Mouse (Mus musculus): ENCODE results near the gene Mertk. TPM values are rescaled to one million over a fixed set of nuclear protein-coding genes. Genes with fewer than 3 reads are reported as not detected.

Gene Mertk
- polyA plus RNA-seq, 2 experiments, result 3.1 to 3.2 TPM

DNA sequence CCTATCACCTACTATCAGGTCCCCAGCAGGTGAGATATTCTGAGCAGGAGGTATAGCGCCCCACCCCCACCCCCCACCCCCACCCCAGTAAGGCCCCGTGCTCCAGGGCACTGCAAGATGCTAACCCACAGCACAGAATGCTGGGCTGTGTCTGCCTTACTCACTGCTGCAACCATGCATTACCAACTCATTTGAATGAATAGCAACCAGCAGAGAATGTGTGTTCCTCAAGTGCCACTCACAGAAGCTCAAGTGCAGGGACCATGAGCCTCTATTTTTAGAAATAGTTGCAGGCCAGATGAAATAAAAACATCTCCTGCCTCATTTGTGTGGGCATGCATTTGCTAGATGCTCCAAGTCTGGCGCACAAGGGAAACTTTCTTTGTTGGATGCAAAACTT, 28.8 kb downstream of the Mertk start:
- no peaks in the 10 kb centered on the region for H3K9me3 ChIP-seq (ENCODE audit: control insufficient read depth, low read length)
- no peak overlapping the region for H3K9ac ChIP-seq (replicated peaks)
- ATAC-seq (ENCODE audit: insufficient read depth) (no peak), DNase-seq (ENCODE audit: low read depth in 3 of 3, low spot score in 3 of 3) (no peak)
- no peaks in the 10 kb centered on the region for H3K36me3 ChIP-seq (replicated peaks; ENCODE audit: control insufficient read depth, insufficient read depth, low read depth)
- no peaks in the 10 kb centered on the region for H3K4me1 ChIP-seq (replicated peaks; ENCODE audit: control insufficient read depth in 2 of 2, insufficient read depth in 2 of 2, low read length in 1 of 2)
- 42% methylated on average over 3 of the region's 3 CpGs for WGBS (ENCODE audit: insufficient replicate concordance)
- TF ChIP-seq CTCF (IDR thresholded peaks at IDR 0.05; ENCODE audit: low read depth) (no peak), EP300 (IDR thresholded peaks at IDR 0.05; ENCODE audit: low read depth) (no peak)
- no peak overlapping the region for H3K4me3 ChIP-seq (ENCODE audit: insufficient read depth in 1 of 2, low read depth in 2 of 2, low read length in 2 of 2)
- no peaks in the 10 kb centered on the region for H3K27me3 ChIP-seq (ENCODE audit: control insufficient read depth, insufficient read depth, low read length)
- H3K4me2 ChIP-seq (ENCODE audit: low read depth), result no peak overlapping the region
- H3K27ac ChIP-seq, result no peak overlapping the region

DNA sequence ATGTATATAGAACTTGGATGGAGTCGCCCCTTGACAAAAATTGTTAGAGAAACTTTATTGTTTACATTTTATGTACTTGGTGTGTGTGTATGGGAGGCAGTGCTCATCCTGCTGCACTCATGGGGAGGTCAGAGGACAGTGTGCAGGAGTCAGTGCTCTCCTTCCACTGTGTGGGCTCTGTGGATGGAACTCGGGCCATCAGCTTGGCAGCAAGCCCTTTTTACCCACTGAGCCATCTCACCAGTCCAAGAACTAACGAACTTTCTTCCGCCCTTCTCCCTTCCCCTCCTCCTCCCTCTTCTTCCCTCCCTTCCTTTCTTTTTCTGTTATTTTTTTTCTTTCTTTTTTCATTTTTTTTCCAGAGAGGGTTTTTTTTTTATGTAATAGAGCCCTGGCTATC, 29.3 kb downstream of the Mertk start:
- H3K27ac ChIP-seq, result no peak overlapping the region
- ATAC-seq (ENCODE audit: insufficient read depth), result no peak
- no peaks in the 10 kb centered on the region for H3K36me3 ChIP-seq (replicated peaks; ENCODE audit: control insufficient read depth, insufficient read depth, low read depth)
- H3K4me3 ChIP-seq (ENCODE audit: insufficient read depth in 1 of 2, low read depth in 2 of 2, low read length in 2 of 2), result no peak overlapping the region
- H3K9me3 ChIP-seq (ENCODE audit: control insufficient read depth, low read length), result no peaks in the 10 kb centered on the region
- 69% methylated on average over 4 of the region's 4 CpGs for WGBS (ENCODE audit: insufficient replicate concordance)
- H3K4me2 ChIP-seq (ENCODE audit: low read depth), result no peak overlapping the region
- no peaks in the 10 kb centered on the region for H3K4me1 ChIP-seq (replicated peaks; ENCODE audit: control insufficient read depth in 2 of 2, insufficient read depth in 2 of 2, low read length in 1 of 2)
- no peak for DNase-seq (ENCODE audit: low read depth in 3 of 3, low spot score in 3 of 3)
- H3K27me3 ChIP-seq (ENCODE audit: control insufficient read depth, insufficient read depth, low read length), result no peaks in the 10 kb centered on the region
- TF ChIP-seq CTCF (IDR thresholded peaks at IDR 0.05; ENCODE audit: low read depth), result no peak
- TF ChIP-seq EP300 (IDR thresholded peaks at IDR 0.05; ENCODE audit: low read depth), result no peak
- no peak overlapping the region for H3K9ac ChIP-seq (replicated peaks)

DNA sequence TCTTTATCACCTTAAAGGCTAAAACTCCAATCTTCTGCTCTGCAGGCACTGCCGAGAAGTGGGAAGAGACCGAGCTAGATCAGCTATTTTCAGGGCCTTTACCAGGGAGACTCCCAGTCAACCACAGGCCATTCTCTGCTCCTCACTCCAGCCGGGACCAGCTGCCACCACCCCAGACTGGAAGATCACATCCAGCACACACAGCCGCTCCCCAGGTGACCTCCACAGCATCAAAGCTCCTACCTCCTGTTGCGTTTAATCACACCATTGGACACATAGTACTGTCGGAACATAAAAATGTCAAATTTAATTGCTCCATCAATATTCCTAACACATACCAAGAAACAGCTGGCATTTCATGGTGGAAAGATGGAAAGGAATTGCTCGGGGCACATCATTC, 30.4 kb downstream of the Mertk start:
- H3K27ac ChIP-seq, result no peak overlapping the region
- DNase-seq (ENCODE audit: low read depth in 3 of 3, low spot score in 3 of 3) (no peak), ATAC-seq (ENCODE audit: insufficient read depth) (no peak)
- no peaks in the 10 kb centered on the region for H3K4me1 ChIP-seq (replicated peaks; ENCODE audit: control insufficient read depth in 2 of 2, insufficient read depth in 2 of 2, low read length in 1 of 2)
- no peak for TF ChIP-seq EP300 (IDR thresholded peaks at IDR 0.05; ENCODE audit: low read depth)
- TF ChIP-seq CTCF (IDR thresholded peaks at IDR 0.05; ENCODE audit: low read depth), result no peak
- H3K27me3 ChIP-seq (ENCODE audit: control insufficient read depth, insufficient read depth, low read length), result no peaks in the 10 kb centered on the region
- no peak overlapping the region for H3K4me2 ChIP-seq (ENCODE audit: low read depth)
- WGBS (ENCODE audit: insufficient replicate concordance), result 60% methylated on average over 7 of the region's 7 CpGs
- no peaks in the 10 kb centered on the region for H3K9me3 ChIP-seq (ENCODE audit: control insufficient read depth, low read length)
- no peak overlapping the region for H3K9ac ChIP-seq (replicated peaks)
- H3K4me3 ChIP-seq (ENCODE audit: insufficient read depth in 1 of 2, low read depth in 2 of 2, low read length in 2 of 2), result no peak overlapping the region
- no peaks in the 10 kb centered on the region for H3K36me3 ChIP-seq (replicated peaks; ENCODE audit: control insufficient read depth, insufficient read depth, low read depth)

DNA sequence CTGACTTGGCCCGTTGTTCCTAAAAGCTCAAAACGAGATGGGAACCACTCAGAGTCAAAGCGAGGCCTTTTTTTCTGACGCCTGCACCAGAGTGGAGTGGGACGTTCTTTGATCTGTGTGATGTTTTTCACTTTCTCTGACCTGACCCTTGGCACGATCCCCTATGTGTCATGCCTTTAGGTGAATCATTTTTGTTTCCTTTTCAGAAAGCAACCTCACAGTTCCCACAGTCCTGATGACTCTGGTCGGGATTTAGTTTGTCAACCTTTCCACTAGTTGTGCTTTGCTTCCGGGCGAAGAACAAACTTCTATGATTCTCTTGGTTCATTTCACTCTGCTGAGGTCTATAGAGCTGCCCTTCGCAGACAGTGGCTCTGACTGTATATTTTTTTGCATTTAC, 32.8 kb downstream of the Mertk start:
- Histone ChIP-seq H3K4me1 (replicated peaks; ENCODE audit: control insufficient read depth in 2 of 2, insufficient read depth in 2 of 2, low read length in 1 of 2) (no peaks in the 10 kb centered on the region), H3K27ac (no peak overlapping the region), H3K4me2 (ENCODE audit: low read depth) (no peak overlapping the region), H3K4me3 (ENCODE audit: insufficient read depth in 1 of 2, low read depth in 2 of 2, low read length in 2 of 2) (no peak overlapping the region), H3K36me3 (replicated peaks; ENCODE audit: control insufficient read depth, insufficient read depth, low read depth) (no peaks in the 10 kb centered on the region), H3K27me3 (ENCODE audit: control insufficient read depth, insufficient read depth, low read length) (no peaks in the 10 kb centered on the region), H3K9me3 (ENCODE audit: control insufficient read depth, low read length) (no peaks in the 10 kb centered on the region), H3K9ac (replicated peaks) (no peak overlapping the region)
- DNase-seq (ENCODE audit: low read depth in 3 of 3, low spot score in 3 of 3), result no peak
- 66% methylated on average over 10 of the region's 10 CpGs for WGBS (ENCODE audit: insufficient replicate concordance)
- ATAC-seq (ENCODE audit: insufficient read depth), result no peak
- TF ChIP-seq EP300 (IDR thresholded peaks at IDR 0.05; ENCODE audit: low read depth) (no peak), CTCF (IDR thresholded peaks at IDR 0.05; ENCODE audit: low read depth) (no peak)

DNA sequence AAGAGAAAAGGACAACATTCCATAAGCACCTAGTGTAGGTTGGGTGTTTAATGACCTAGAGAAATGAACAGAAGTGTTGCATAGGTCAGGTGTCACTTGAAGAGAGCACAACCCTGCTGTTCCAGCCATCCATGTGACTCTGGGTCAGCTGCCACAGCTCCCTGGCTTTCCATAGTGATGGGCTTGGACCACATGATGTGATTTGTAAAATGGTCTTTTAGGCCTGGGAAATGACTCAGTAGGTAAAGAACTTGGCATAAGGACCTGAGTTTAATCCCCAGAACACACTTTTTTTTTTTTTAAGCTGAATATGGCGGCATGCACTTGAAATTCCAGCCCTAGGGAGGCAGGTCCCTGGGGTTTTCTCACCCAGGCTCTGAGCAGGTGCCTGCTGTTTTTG, 33.2 kb downstream of the Mertk start:
- ATAC-seq (ENCODE audit: insufficient read depth), result no peak
- Histone ChIP-seq H3K4me3 (ENCODE audit: insufficient read depth in 1 of 2, low read depth in 2 of 2, low read length in 2 of 2) (no peak overlapping the region), H3K4me2 (ENCODE audit: low read depth) (no peak overlapping the region), H3K36me3 (replicated peaks; ENCODE audit: control insufficient read depth, insufficient read depth, low read depth) (no peaks in the 10 kb centered on the region), H3K4me1 (replicated peaks; ENCODE audit: control insufficient read depth in 2 of 2, insufficient read depth in 2 of 2, low read length in 1 of 2) (no peaks in the 10 kb centered on the region), H3K9me3 (ENCODE audit: control insufficient read depth, low read length) (no peaks in the 10 kb centered on the region), H3K27ac (no peak overlapping the region), H3K9ac (replicated peaks) (no peak overlapping the region), H3K27me3 (ENCODE audit: control insufficient read depth, insufficient read depth, low read length) (no peaks in the 10 kb centered on the region)
- WGBS (ENCODE audit: insufficient replicate concordance), result 73% methylated on average over 1 of the region's 1 CpGs
- no peak for TF ChIP-seq CTCF (IDR thresholded peaks at IDR 0.05; ENCODE audit: low read depth)
- TF ChIP-seq EP300 (IDR thresholded peaks at IDR 0.05; ENCODE audit: low read depth), result no peak
- no peak for DNase-seq (ENCODE audit: low read depth in 3 of 3, low spot score in 3 of 3)

Data from liver, embryonic 14.5 days (tissue).